Mouse (Mus musculus): ENCODE data around the gene Hnrnpul1. TPM values are rescaled to one million over a fixed set of nuclear protein-coding genes. Genes with fewer than 3 reads are reported as not detected.

Hnrnpul1 gene
- polyA plus RNA-seq, 1 experiment from 2014 or later: 49.0 TPM

DNA sequence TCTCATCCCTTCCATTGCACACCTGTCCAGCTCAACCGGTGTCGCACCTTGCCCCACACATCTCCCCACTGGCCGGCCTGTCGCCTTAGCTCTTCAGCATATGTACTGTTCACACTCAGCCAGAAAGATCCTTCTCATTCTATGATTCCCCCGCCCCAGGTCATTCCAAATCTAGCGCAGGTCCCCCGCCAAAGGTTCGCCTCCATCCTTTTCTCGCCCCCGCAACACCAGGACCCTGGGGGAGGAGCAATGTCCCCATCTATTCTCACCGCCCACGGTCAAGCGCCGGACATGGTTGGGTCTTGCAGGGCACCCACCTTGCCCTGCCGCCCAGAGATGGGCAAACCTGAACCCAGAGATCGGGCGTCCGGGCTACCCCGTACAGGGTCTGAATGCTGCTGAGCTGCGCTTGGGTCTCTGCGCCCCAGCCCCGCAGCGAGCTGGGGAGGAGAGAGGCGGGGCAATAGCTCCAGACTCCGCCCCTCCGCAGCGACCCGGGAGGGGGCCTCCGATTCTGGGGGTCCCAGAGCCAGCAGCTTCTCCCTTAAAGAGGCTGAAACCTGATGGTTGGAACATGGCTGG is 79.7 kb downstream of the Hnrnpul1 start, which contains the start of gene Tmem91:
Tmem91 (minus strand) TSS at position 448 of the 582 bp plus-strand sequence.
- Histone ChIP-seq H3K9ac (no peak within 1 kb of the TSS), H3K36me3 (no peaks in the 10 kb centered on the region), H3K9me3 (no peaks in the 10 kb centered on the region), H3K4me3 (replicated peaks) (peak within 1 kb of the TSS; percentile 38), H3K4me1 (peaks cover 12% of the 10 kb centered on the region), H3K27ac (no peak within 1 kb of the TSS), H3K4me2 (peak within 1 kb of the TSS; percentile 73), H3K27me3 (replicated peaks) (peaks cover 23% of the 10 kb centered on the region)
- WGBS: 3% methylated on average over 29 of the region's 29 CpGs
- no peak for ATAC-seq (ENCODE audit: insufficient read depth, low FRiP score, low read depth)

DNA sequence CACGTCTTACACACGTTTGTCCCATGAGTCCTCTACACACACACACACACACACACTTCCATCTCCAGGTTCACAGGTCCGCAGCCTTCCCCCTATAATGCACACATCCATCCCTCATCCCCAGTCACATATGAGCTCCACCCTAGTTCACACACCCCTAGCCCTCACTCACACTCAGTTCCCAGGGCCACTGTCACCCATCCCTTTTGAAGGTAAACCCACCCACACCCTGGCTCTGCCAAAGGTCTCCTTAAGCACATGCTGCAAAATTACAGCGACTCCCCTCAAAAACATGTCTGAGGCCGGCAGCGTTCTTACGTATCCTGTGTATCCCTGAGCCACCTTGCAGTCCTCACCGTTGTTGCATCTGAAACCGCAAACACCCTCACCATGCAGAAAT is 80.3 kb downstream of the Hnrnpul1 start:
- H3K9ac ChIP-seq: no peak overlapping the region
- peak overlapping the region; percentile 73 for H3K4me2 ChIP-seq
- peaks cover 12% of the 10 kb centered on the region for H3K4me1 ChIP-seq
- H3K27me3 ChIP-seq (replicated peaks): peaks cover 23% of the 10 kb centered on the region
- no peak for ATAC-seq (ENCODE audit: insufficient read depth, low FRiP score, low read depth)
- no peaks in the 10 kb centered on the region for H3K9me3 ChIP-seq
- H3K4me3 ChIP-seq (replicated peaks): no peak overlapping the region
- WGBS: 24% methylated on average over 9 of the region's 9 CpGs
- no peaks in the 10 kb centered on the region for H3K36me3 ChIP-seq
- H3K27ac ChIP-seq: no peak overlapping the region

DNA sequence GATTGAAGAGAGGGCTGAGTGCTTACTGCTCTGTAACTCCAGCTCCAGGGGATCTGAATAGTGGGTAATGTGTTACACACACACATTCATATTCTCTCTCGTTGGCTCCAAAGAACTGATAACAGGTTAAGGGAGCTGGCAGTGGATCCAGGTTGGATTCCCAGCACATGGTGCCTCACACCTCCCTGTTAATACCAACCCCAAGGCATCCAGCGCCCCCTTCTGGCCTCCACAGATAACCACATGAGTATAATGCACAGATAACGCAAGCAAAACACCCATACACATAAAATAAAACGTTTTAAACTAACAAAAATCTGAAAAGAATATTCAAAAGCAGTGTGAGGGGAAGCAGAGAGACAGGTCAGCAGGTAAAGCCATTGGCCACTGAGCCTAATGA is 82.1 kb downstream of the Hnrnpul1 start:
- no peak overlapping the region for H3K4me3 ChIP-seq (replicated peaks)
- no peak for ATAC-seq (ENCODE audit: insufficient read depth, low FRiP score, low read depth)
- no peak overlapping the region for H3K9ac ChIP-seq
- no peak overlapping the region for H3K4me2 ChIP-seq
- H3K36me3 ChIP-seq: peaks cover 3% of the 10 kb centered on the region; the same call in 1 of the 2 replicates
- no peaks in the 10 kb centered on the region for H3K9me3 ChIP-seq
- H3K27ac ChIP-seq: no peak overlapping the region
- peaks cover 12% of the 10 kb centered on the region for H3K4me1 ChIP-seq
- H3K27me3 ChIP-seq (replicated peaks): peaks cover 23% of the 10 kb centered on the region
- 55% methylated on average over 4 of the region's 4 CpGs for WGBS

DNA sequence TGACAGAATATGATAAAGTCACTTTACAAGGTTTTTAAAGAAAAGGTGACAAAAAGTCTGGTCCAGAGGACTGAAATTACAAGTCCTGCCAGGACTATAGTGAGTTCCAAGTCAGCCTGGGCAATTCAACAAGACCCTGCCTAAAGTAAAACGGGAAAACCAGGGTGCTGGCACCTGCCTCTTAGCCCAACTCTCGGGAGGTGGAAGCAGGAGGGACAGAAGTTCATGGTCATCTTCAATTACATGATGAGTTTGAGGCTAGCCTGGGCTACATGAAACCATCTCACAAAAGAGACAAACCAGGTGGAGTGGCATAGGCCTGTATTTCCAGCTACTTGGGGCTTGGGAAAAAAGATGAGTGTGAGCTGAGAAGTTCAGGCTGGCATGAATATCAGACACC is 82.9 kb downstream of the Hnrnpul1 start:
- Histone ChIP-seq H3K4me1 (peaks cover 12% of the 10 kb centered on the region), H3K27me3 (replicated peaks) (peaks cover 23% of the 10 kb centered on the region), H3K4me3 (replicated peaks) (no peak overlapping the region), H3K4me2 (no peak overlapping the region), H3K27ac (no peak overlapping the region), H3K9me3 (no peaks in the 10 kb centered on the region), H3K9ac (no peak overlapping the region), H3K36me3 (peaks cover 3% of the 10 kb centered on the region; the same call in 1 of the 2 replicates)
- no peak for ATAC-seq (ENCODE audit: insufficient read depth, low FRiP score, low read depth)
- 72% methylated on average over 2 of the region's 2 CpGs for WGBS

Other genes starting within 250 kb of the Hnrnpul1 start
- not detected in 2 replicates for gene Ceacam2, start 214.9 kb downstream of the Hnrnpul1 start, polyA plus RNA-seq (2015; fragmentation: Nextera tagmentation; extraction: Ambion mirVana)
- 3.2 and 3.9 TPM in 2 replicates for gene Erich4, start 138.9 kb downstream of the Hnrnpul1 start, polyA plus RNA-seq (2015; fragmentation: Nextera tagmentation; extraction: Ambion mirVana)
- 33.0 and 38.0 TPM in 2 replicates for gene Dmac2, start 135.3 kb downstream of the Hnrnpul1 start, polyA plus RNA-seq (2015; fragmentation: Nextera tagmentation; extraction: Ambion mirVana)
- 11.3 and 12.3 TPM in 2 replicates for gene B3gnt8, start 128.1 kb downstream of the Hnrnpul1 start, polyA plus RNA-seq (2015; fragmentation: Nextera tagmentation; extraction: Ambion mirVana)
- 54.5 and 56.8 TPM in 2 replicates for gene Bckdha, start 95.8 kb downstream of the Hnrnpul1 start, polyA plus RNA-seq (2015; fragmentation: Nextera tagmentation; extraction: Ambion mirVana)
- 71.8 and 79.8 TPM in 2 replicates for gene Exosc5, start 95.6 kb downstream of the Hnrnpul1 start, polyA plus RNA-seq (2015; fragmentation: Nextera tagmentation; extraction: Ambion mirVana)
- gene Tmem91, start 79.6 kb downstream of the Hnrnpul1 start, polyA plus RNA-seq (2015; fragmentation: Nextera tagmentation; extraction: Ambion mirVana): 3.0 and 4.0 TPM in 2 replicates
- 23.2 and 25.3 TPM in 2 replicates for gene B9d2, start 74.0 kb downstream of the Hnrnpul1 start, polyA plus RNA-seq (2015; fragmentation: Nextera tagmentation; extraction: Ambion mirVana)
- gene Tgfb1, start 67.8 kb downstream of the Hnrnpul1 start, polyA plus RNA-seq (2015; fragmentation: Nextera tagmentation; extraction: Ambion mirVana): 3.9 and 4.1 TPM in 2 replicates
- gene Ccdc97, start 35.7 kb downstream of the Hnrnpul1 start, polyA plus RNA-seq (2015; fragmentation: Nextera tagmentation; extraction: Ambion mirVana): 16.9 and 19.6 TPM in 2 replicates
- gene Axl, start 33.9 kb upstream of the Hnrnpul1 start, polyA plus RNA-seq (2015; fragmentation: Nextera tagmentation; extraction: Ambion mirVana): 83.7 and 88.6 TPM in 2 replicates
- gene Cyp2s1, start 62.2 kb upstream of the Hnrnpul1 start, polyA plus RNA-seq (2015; fragmentation: Nextera tagmentation; extraction: Ambion mirVana): 35.3 and 35.6 TPM in 2 replicates
- gene Cyp2b10, start 142.9 kb upstream of the Hnrnpul1 start, polyA plus RNA-seq (2015; fragmentation: Nextera tagmentation; extraction: Ambion mirVana): not detected in 2 replicates